ENCODE assay signal across 8 mouse cellular contexts in genomic region chr13:112994191-112994590, GRCm38 (mm10). TPM values are rescaled to one million over a fixed set of nuclear protein-coding genes. Genes with fewer than 3 reads are reported as not detected.
DNase-seq lines count a peak whose midpoint lies in the region; ATAC-seq and TF ChIP-seq lines count a peak whose summit lies in the region.

No protein-coding gene starts in this region.

- peak; percentile 64 for TF ChIP-seq CTCF in left cerebral cortex, adult 2 months (IDR thresholded peaks at IDR 0.05)
- peak; percentile 85 for TF ChIP-seq CTCF in liver, embryonic 14.5 days (IDR thresholded peaks at IDR 0.05; ENCODE audit: low read depth)
- peak; percentile 59; the same call in 1 of the 2 replicates for TF ChIP-seq CTCF in testis, adult 2 months (IDR thresholded peaks at IDR 0.05; ENCODE audit: control insufficient read depth, insufficient read depth, insufficient replicate concordance, low read depth, low read length)

- H3K4me1 ChIP-seq in heart, embryonic 11.5 days (ENCODE audit: control insufficient read depth, insufficient read depth, low read length): peaks cover 15% of the 10 kb centered on the region
- peaks cover 20% of the 10 kb centered on the region for H3K4me1 ChIP-seq in kidney, embryonic 14.5 days (ENCODE audit: control insufficient read depth, insufficient read depth, low read length)
- no peaks in the 10 kb centered on the region for H3K4me1 ChIP-seq in liver, embryonic 14.5 days (replicated peaks; ENCODE audit: control insufficient read depth in 2 of 2, insufficient read depth in 2 of 2, low read length in 1 of 2)
- peaks cover 32% of the 10 kb centered on the region for H3K4me1 ChIP-seq in testis, adult 2 months (ENCODE audit: control insufficient read depth, insufficient read depth, low read length)

- no peak overlapping the region for H3K27ac ChIP-seq in left cerebral cortex, adult 2 months
- no peak overlapping the region for H3K27ac ChIP-seq in heart, embryonic 11.5 days (ENCODE audit: low read depth, low read length)
- H3K27ac ChIP-seq in kidney, embryonic 14.5 days (ENCODE audit: low read depth, low read length): no peak overlapping the region
- H3K27ac ChIP-seq in liver, embryonic 14.5 days: no peak overlapping the region
- no peak overlapping the region for H3K27ac ChIP-seq in testis, adult 2 months (ENCODE audit: control insufficient read depth, insufficient read depth, low read depth, low read length)

- peaks cover 91% of the 10 kb centered on the region for H3K27me3 ChIP-seq in heart, embryonic 11.5 days (ENCODE audit: control insufficient read depth, insufficient read depth, low read length)
- peaks cover 90% of the 10 kb centered on the region for H3K27me3 ChIP-seq in kidney, embryonic 14.5 days (ENCODE audit: control insufficient read depth, insufficient read depth, low read length)
- peaks cover 91% of the 10 kb centered on the region for H3K27me3 ChIP-seq in liver, embryonic 14.5 days (ENCODE audit: control insufficient read depth, insufficient read depth, low read length)
- no peaks in the 10 kb centered on the region for H3K27me3 ChIP-seq in testis, adult 2 months (ENCODE audit: control insufficient read depth, insufficient read depth, low read length)

- peak overlapping the region; percentile 37 for H3K4me3 ChIP-seq in left cerebral cortex, adult 2 months
- H3K4me3 ChIP-seq in heart, embryonic 11.5 days (ENCODE audit: low read depth, low read length): peak overlapping the region; percentile 47
- H3K4me3 ChIP-seq in kidney, embryonic 14.5 days (ENCODE audit: low read length): peak overlapping the region; percentile 40
- H3K4me3 ChIP-seq in liver, embryonic 14.5 days (ENCODE audit: insufficient read depth in 1 of 2, low read depth in 2 of 2, low read length in 2 of 2): peak overlapping the region in 1 of 2 experiments; percentile 32; a peak in 1 of 4 replicates
- peak overlapping the region; percentile 37 for H3K4me3 ChIP-seq in testis, adult 2 months (ENCODE audit: control insufficient read depth, low read depth, low read length)

- intact Hi-C loops in left cerebral cortex, adult 2 months (cut with DNase I): no loop called here

- H3K9me3 ChIP-seq in heart, embryonic 11.5 days (replicated peaks; ENCODE audit: control insufficient read depth, low read length): no peaks in the 10 kb centered on the region
- H3K9me3 ChIP-seq in kidney, embryonic 14.5 days (ENCODE audit: control insufficient read depth, low read length): no peaks in the 10 kb centered on the region
- no peaks in the 10 kb centered on the region for H3K9me3 ChIP-seq in liver, embryonic 14.5 days (ENCODE audit: control insufficient read depth, low read length)

- peak; percentile 48 to 51 for DNase-seq in left cerebral cortex, adult 2 months (ENCODE audit: extremely low spot score in 1 of 2, low spot score in 2 of 2)
- DNase-seq in left cerebral cortex, adult 8-10 months (ENCODE audit: low spot score in 2 of 2): no peak
- DNase-seq in cerebellum, adult 9-10 months: peak; percentile 31
- DNase-seq in liver, embryonic 14.5 days (ENCODE audit: low read depth in 3 of 3, low spot score in 3 of 3): peak in 1 of 3 experiments; percentile 14
- peak; percentile 86 for DNase-seq in naive thymus-derived CD4-positive, alpha-beta T cell, adult 2 months (ENCODE audit: low read depth)

- no peak for TF ChIP-seq EP300 in liver, embryonic 14.5 days (IDR thresholded peaks at IDR 0.05; ENCODE audit: low read depth)

- TF ChIP-seq POLR2A in testis, adult 2 months (IDR thresholded peaks at IDR 0.05; ENCODE audit: control insufficient read depth, low read depth, low read length): no peak

- no peak overlapping the region for H3K9ac ChIP-seq in heart, embryonic 11.5 days (ENCODE audit: low read depth, low read length)
- H3K9ac ChIP-seq in kidney, embryonic 14.5 days (ENCODE audit: low read depth, low read length): no peak overlapping the region; the same call in 1 of the 2 replicates
- H3K9ac ChIP-seq in liver, embryonic 14.5 days (replicated peaks): no peak overlapping the region

- WGBS in heart, embryonic 11.5 days (ENCODE audit: insufficient replicate concordance): 1% methylated on average over 25 of the region's 25 CpGs
- WGBS in kidney, embryonic 14.5 days: 1% methylated on average over 24 of the region's 25 CpGs
- 1% methylated on average over 25 of the region's 25 CpGs for WGBS in liver, embryonic 14.5 days (ENCODE audit: insufficient replicate concordance)

- ATAC-seq in heart, embryonic 11.5 days (replicated peaks; ENCODE audit: insufficient number of reproducible peaks, low FRiP score, low TSS enrichment): no peak
- ATAC-seq in kidney, embryonic 14.5 days (ENCODE audit: low FRiP score, low TSS enrichment): peak; percentile 32
- no peak for ATAC-seq in liver, embryonic 14.5 days (ENCODE audit: insufficient read depth)

- peak overlapping the region; percentile 87 for H3K4me2 ChIP-seq in heart, embryonic 11.5 days
- H3K4me2 ChIP-seq in kidney, embryonic 14.5 days (replicated peaks; ENCODE audit: low read depth, low read length): peak overlapping the region; percentile 78
- peak overlapping the region; percentile 35 for H3K4me2 ChIP-seq in liver, embryonic 14.5 days (ENCODE audit: low read depth)

- H3K36me3 ChIP-seq in heart, embryonic 11.5 days (ENCODE audit: control insufficient read depth, insufficient read depth, low read length): no peaks in the 10 kb centered on the region
- H3K36me3 ChIP-seq in kidney, embryonic 14.5 days (ENCODE audit: control insufficient read depth, insufficient read depth, low read length): no peaks in the 10 kb centered on the region
- H3K36me3 ChIP-seq in liver, embryonic 14.5 days (replicated peaks; ENCODE audit: control insufficient read depth, insufficient read depth, low read depth): no peaks in the 10 kb centered on the region
- no peaks in the 10 kb centered on the region for H3K36me3 ChIP-seq in testis, adult 2 months (ENCODE audit: control insufficient read depth, insufficient read depth, low read length)

RNA-seq across cellular contexts. Expression of gene Mcidas, which starts 0.5 kb away (rescaled TPM):
- total RNA-seq in left cerebral cortex, adult 2 months (2021): under 1 TPM; 0.36 to 0.37 TPM
- 1 to 10 TPM in 1 of 4 experiments, under 1 TPM in 3; 0.74 to 1.3 (median 0.86) TPM for total RNA-seq in left cerebral cortex, adult 8-10 months (2022)
- not detected in 2 replicates for polyA plus RNA-seq in heart, embryonic 11.5 days (2014; fragmentation: Nextera tagmentation; extraction: Ambion mirVana)
- polyA plus RNA-seq in kidney, embryonic 14.5 days (2014; fragmentation: Nextera tagmentation; extraction: Ambion mirVana): not detected in 2 replicates
- not detected in 2 replicates for polyA plus RNA-seq in liver, embryonic 14.5 days (2012; rRNA removed)
- not detected in 2 replicates for polyA plus RNA-seq in liver, embryonic 14.5 days (2014; fragmentation: Nextera tagmentation; extraction: Ambion mirVana)
- 0.12 TPM in 1 of 2 replicates, not detected in the other for polyA plus RNA-seq in testis, adult 2 months (2012; rRNA removed)

RNA-seq across cellular contexts. Expression of gene Ccno, which starts 6.6 kb away (rescaled TPM):
- total RNA-seq in left cerebral cortex, adult 2 months (2021): 1 to 10 TPM; 1.5 to 2.0 TPM
- 1 to 10 TPM; 1.8 to 3.6 (median 3.1) TPM for total RNA-seq in left cerebral cortex, adult 8-10 months (2022)
- 0.13 and 0.18 TPM in 2 replicates for polyA plus RNA-seq in heart, embryonic 11.5 days (2014; fragmentation: Nextera tagmentation; extraction: Ambion mirVana)
- 0.17 and 0.55 TPM in 2 replicates for polyA plus RNA-seq in kidney, embryonic 14.5 days (2014; fragmentation: Nextera tagmentation; extraction: Ambion mirVana)
- polyA plus RNA-seq in liver, embryonic 14.5 days (2012; rRNA removed): 0.06 and 0.13 TPM in 2 replicates
- not detected in 2 replicates for polyA plus RNA-seq in liver, embryonic 14.5 days (2014; fragmentation: Nextera tagmentation; extraction: Ambion mirVana)
- polyA plus RNA-seq in testis, adult 2 months (2012; rRNA removed): 6.2 and 7.8 TPM in 2 replicates

RNA-seq across cellular contexts. Expression of gene Cdc20b, which starts 40.7 kb away (rescaled TPM):
- total RNA-seq in left cerebral cortex, adult 2 months (2021): under 1 TPM in 1 of 2 experiments, not detected in 1; 0.29 TPM
- not detected for total RNA-seq in left cerebral cortex, adult 8-10 months (2022)
- polyA plus RNA-seq in heart, embryonic 11.5 days (2014; fragmentation: Nextera tagmentation; extraction: Ambion mirVana): 0.14 TPM in 1 of 2 replicates, not detected in the other
- polyA plus RNA-seq in kidney, embryonic 14.5 days (2014; fragmentation: Nextera tagmentation; extraction: Ambion mirVana): not detected in 2 replicates
- 0.02 TPM in 1 of 2 replicates, not detected in the other for polyA plus RNA-seq in liver, embryonic 14.5 days (2012; rRNA removed)
- not detected in 2 replicates for polyA plus RNA-seq in liver, embryonic 14.5 days (2014; fragmentation: Nextera tagmentation; extraction: Ambion mirVana)
- 7.5 and 15.4 TPM in 2 replicates for polyA plus RNA-seq in testis, adult 2 months (2012; rRNA removed)

RNA-seq across cellular contexts. Expression of gene Gpx8, which starts 52.0 kb away (rescaled TPM):
- 1 to 10 TPM; 8.1 to 8.5 TPM for total RNA-seq in left cerebral cortex, adult 2 months (2021)
- 1 to 10 TPM; 4.3 to 8.4 (median 6.3) TPM for total RNA-seq in left cerebral cortex, adult 8-10 months (2022)
- 147 and 151 TPM in 2 replicates for polyA plus RNA-seq in heart, embryonic 11.5 days (2014; fragmentation: Nextera tagmentation; extraction: Ambion mirVana)
- 142 and 204 TPM in 2 replicates for polyA plus RNA-seq in kidney, embryonic 14.5 days (2014; fragmentation: Nextera tagmentation; extraction: Ambion mirVana)
- polyA plus RNA-seq in liver, embryonic 14.5 days (2012; rRNA removed): 2.2 and 3.1 TPM in 2 replicates
- polyA plus RNA-seq in liver, embryonic 14.5 days (2014; fragmentation: Nextera tagmentation; extraction: Ambion mirVana): 6.4 and 6.8 TPM in 2 replicates
- 0.69 and 0.87 TPM in 2 replicates for polyA plus RNA-seq in testis, adult 2 months (2012; rRNA removed)

Comparison
In these comparisons a context has a peak if more than half of its experiments do, and no peak if none do; other contexts are left out.
1. DNase-seq: peak in left cerebral cortex, adult 2 months (2 of 2), cerebellum, adult 9-10 months (single experiment) and naive thymus-derived CD4-positive, alpha-beta T cell, adult 2 months (single experiment); none in left cerebral cortex, adult 8-10 months (0 of 2).
2. H3K4me2 ChIP-seq: peak in every context shown above with its lines; median percentile 87 in heart, embryonic 11.5 days; 78 in kidney, embryonic 14.5 days; 35 in liver, embryonic 14.5 days.
3. Peak in every context shown above with its lines, with median percentiles within 50 percentile points of each other: CTCF ChIP-seq.